Mouse (Mus musculus) ovary, postnatal 36 days (tissue): Measurements from ENCODE around the gene Chst2.
A peak's percentile ranks its signal among the peaks of the same experiment; 100 is the strongest.

Experiments used
- DNase-seq: peaks from one replicate; pipeline ENCODE4 v3.0.0; 2022; ENCODE audit warnings: low spot score, mixed read lengths

Chst2 gene

DNA sequence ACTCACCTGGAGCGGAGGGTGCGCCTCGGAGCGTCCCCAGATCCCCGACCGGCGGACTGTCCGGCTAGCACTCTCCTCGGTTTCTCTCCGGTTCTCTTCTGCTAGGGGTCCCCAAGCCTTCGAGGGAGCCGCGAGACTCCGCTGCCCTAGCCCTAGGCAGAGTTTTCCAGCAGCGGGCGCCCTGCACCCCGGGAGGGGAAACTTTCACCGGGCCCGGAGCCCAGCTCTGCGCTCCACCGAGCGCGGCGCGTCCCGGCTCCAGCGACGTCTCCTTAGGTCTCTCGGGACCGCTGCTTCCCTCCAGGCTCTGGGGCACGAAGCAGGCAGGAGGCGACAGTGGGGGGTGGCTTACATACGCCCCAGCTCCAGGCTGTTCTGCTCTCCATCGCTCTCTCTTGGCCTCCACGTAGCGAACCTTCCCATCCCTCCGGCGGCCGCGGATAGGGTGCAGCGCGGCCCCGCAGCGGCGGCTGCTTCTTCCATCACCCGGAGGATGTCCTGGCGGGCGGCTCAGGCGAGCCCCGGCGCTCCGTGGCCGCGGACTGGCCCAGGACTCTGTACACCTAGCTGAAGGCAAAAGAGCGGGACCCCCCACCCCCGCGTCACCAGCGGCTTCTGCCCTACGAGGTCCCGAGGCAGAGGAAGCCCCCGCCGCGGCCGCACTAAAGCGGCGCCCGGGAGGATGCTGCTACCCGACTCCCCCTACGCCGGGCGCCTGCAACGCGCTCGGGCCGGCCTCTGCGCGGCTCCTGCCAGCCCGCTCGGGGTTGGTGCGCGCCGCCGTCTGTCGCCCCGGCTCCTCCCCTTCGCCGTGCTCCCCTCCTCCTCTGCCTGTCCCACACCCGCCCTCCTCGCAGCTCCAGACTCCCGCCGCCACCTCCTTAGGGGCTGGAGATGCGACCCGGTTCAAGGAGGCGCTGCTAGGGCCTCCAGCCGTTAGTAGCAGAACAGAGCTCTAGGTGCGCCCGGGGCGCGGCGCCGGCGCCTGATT, at the start of gene Chst2:
Gene Chst2 (minus strand): TSS at position 152 of the 991 bp plus-strand sequence.
- peak; percentile 86 for DNase-seq

DNA sequence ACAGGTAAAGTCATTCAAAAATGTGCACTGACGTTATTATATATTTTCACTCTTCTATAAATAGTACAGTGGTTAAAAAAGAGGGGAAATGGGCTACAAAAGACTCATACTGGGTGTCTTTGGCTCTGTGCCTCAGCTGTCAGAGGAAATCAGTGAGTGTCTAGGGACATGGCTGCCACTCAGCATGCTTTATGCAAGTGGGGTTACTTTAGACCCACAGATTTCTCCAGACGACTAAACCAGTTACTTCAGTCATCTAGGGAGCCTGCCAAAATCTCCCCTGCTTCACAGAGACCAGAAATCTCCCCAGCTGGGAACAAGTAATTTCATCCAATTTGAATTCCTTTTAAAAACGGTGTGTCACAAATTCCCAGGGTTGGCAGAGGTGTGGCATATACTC, 45.4 kb upstream of the Chst2 start:
- no peak for DNase-seq

DNA sequence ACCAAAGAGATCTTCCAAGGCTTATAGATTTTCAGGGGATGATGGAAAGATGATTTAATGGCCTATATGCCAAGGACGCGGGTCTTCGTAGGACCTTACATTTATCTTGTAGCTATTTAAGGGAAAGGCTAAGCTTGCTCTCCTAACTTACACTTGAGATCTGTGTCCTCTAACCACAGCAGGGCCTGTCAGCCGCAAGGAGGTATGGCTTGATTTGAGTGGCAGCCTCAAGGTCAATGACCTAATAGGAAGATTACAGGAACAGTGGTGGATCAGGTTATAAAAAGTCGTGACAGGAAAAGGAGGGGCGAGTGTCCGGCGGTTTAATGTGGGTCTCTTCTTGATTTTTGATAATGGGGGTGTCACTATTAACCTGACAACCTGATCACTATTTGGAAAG, 44.1 kb upstream of the Chst2 start:
- DNase-seq, result no peak

DNA sequence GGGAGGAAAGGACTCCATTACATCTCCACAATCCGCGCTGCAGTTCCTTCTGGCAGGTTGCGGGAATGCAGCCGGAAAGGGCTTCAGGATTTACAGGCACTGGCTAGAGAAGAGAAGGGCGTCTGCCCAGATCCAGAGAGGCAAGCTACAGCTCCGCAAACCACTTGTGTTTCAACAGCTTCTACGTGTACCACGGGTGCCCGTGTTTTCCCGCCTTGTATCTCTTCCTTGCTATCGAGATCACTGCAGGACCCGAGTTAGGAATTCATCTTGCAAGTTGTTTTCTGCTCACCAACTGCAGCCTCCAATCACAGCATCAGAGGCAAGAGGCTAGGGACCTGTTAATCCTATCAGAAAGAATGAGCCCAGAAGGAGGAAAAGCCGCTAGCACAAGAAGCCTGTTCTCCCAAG, 35.8 kb upstream of the Chst2 start:
- DNase-seq, result peak; percentile 28

DNA sequence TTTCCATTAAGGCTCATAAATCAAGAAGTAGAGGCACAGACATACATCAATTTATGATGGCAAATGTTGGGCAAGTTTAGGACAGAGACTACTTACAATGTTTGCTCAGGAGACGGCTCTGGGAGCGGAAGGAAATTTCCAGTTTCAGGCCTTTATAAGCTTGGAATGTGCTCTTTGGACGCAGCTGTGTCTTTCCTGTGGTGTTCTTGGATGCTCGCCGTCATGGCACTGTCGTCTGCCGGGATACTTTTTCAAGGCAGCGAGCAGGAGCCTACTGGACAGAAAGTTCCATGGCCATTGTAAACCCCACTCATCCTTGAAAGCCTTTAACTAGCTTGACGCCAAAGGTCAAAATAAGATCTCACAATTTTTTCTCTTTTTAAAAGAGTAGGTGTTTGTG, 31.4 kb upstream of the Chst2 start:
- DNase-seq, result no peak

DNA sequence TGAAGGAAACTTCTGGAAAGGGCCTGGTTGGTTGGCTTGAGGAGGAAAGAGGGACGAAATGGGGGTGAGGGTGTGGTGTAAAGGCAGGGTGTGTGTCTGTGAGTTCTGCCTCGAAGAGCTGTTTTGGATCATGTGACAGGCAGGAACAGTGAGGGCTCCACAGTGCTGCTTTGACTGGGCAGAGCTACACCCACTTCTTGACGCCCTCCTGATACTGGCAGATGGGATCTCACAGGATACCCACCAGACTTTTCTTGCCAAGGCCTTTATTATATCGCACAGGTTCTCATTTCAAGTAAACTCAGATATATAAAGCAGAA, 29.7 kb upstream of the Chst2 start:
- no peak for DNase-seq

DNA sequence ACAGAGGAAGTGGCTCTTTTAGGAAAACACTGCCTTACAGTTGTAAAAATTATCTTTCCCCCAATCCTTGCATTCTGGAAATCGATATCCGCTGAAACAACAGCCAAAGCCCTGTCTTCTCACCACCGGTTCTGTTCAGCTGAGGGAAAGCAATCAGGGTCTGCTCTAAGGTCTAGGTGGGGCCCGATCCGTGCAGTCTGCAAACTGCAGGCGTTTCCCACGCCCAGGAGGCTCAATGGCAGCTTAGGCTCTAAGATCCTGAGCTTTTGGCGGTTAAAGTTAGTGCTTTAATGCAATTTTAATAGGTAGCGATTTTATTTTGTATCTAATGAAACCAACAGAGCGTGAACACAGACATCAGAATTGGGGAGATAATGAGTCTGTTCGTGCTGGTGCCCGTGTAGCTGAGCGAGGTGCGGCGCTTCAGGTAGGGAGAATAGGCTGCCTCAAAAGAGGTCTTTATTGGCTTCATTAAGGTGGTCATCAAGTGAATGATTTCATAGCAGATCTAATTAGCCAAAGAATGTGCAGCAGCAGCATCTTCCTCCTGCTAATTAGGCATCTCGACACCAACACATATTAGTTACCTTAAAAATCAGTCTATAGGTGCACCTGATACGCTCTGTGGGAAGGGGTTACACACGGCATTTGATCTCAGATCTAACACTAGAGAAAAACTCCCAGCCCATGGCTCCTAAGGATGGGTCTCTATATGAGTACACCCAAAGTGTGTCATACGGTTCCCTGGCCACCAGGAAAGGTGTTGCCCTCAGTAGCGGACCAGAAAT, 29.2 kb upstream of the Chst2 start:
- no peak for DNase-seq

DNA sequence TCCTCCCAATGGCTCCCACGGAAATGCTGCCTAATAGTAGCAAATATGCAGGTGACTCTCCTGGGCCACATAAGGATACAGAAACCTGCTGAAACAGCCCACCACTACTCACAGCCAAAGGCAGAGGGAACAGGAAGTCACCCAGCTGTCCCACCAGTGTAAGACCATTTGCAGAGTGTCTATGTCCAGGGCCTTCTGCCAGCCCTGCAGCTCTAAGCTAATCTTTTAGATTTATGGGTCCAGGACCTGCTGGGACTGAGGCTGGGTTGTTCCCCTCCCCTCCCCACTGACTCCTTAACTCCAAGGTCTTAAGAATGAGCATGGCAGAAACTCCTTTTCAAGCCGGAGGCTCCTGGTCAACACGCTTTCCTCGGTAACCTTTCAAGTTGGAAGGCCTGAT, 21.8 kb upstream of the Chst2 start:
- no peak for DNase-seq

DNA sequence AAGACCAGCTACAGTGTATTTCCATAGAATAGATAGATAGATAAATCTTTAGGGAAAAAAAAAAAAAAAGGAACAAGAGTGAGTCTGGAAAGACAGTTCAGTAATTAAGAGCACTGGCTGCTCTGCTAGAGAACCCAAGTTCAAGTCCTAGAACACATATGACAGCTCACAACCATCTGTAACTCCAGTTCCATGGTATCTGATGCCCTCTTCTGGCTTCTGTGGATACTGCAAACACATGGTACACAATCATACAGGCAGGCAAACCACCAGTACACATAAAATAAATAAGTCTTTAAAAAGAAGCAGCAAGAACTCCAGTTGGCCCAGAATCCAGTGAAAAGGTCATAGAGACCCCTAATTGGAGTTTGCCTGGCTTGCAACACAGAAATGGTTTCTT, 7.4 kb upstream of the Chst2 start:
- no peak for DNase-seq

DNA sequence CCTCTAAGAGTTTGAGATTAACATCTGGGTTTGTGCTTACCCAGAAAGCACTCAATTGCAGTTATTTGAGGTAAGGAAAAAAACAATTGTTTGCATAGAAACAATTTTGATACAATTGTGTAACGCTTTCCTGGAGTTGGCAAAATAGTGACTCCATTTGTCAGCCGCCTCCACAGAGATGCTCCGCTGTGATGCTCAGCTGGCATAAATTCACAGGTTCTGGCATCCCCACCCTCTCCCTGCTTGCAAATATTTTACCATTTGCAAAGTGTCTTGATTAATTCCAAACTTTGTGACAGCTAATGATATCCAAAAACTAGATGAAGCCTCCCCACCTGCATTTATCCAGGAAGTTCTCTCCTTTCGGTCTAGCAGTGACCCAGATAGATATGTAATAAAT, 5.5 kb upstream of the Chst2 start:
- DNase-seq, result no peak

DNA sequence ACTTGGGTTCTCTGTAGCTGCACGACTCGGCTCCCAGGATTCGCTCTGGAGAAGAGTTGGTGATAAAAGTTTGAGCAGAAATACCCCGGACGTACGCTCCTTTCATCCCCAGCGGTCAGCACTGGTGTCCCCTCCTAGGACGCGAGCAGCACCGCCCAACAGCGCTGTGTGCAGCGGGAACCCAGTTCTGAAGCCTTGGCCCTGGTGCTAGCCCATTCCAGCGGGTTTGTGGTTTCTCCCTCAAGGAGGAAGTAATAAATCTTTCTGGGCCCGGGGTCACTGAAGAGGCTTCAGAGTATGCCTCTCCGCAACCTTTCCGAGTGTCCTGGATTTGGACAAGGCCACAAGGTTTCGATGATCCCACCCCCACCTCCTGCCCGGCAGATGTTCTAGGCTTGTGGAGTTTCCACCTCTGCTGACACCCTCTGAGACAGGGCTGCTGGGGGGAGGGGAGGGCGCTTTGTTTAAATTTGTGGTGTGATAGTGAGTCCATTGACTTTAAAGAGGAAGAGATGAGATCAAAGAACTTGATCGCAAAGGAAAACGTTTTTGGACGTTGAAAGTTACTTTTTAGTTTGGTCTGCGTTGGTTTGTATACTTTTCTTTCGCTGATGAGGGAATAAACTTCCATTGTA, 1.2 kb upstream of the Chst2 start:
- peak; percentile 6 for DNase-seq

DNA sequence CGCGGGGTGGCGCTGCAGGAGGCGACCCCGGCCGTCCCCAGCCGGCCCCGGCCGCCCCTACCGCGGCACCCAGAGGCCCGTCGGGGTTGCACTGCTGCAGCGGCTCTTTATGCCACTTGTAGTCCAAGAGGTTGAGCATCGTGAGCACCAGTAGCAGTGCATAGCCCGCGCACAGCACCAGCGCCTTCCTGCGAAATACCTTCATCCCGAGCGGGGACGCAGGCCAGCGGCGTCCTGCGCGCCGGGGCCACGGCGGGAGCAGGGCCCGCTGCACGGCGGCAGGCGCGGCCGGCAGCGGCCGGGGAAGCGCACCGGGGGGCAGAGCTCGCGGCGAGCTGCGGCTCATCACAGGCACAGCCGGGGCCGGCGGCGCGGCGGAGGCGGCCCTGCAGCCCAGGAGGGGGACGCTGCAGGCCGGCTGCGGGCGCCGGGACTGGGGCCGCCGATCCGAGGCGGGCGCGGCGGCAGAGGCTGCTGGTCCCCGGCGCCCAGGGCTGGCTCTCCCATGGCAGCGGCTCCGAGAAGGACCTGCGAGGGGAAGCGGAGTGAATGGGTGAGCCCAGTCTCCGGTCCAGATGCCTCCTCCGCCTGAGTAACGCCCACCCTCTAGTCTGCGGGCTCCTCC, 464 bp downstream of the Chst2 start:
- DNase-seq, result peak; percentile 52

DNA sequence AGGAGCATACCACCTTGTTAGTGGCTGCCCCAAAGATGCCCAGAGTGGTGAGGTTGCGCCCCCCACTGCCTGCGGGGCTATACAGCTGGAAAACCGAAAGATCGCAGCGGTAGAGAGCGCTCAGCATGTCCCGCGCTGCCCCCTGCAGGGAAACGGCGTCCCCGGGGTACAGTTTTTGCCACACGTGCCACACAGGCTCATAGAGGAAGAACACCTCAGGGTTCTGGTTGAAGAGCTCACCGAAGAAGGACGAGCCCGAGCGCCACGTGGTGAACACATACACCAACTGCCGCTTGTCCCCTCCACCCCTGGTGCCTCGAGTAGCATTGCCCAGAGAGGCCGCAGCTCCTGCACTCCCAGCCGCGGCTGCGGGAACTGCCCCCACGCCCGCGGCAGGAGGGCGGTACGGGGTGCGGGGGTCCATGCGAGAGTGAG, 994 bp downstream of the Chst2 start:
- peak; percentile 76 for DNase-seq

DNA sequence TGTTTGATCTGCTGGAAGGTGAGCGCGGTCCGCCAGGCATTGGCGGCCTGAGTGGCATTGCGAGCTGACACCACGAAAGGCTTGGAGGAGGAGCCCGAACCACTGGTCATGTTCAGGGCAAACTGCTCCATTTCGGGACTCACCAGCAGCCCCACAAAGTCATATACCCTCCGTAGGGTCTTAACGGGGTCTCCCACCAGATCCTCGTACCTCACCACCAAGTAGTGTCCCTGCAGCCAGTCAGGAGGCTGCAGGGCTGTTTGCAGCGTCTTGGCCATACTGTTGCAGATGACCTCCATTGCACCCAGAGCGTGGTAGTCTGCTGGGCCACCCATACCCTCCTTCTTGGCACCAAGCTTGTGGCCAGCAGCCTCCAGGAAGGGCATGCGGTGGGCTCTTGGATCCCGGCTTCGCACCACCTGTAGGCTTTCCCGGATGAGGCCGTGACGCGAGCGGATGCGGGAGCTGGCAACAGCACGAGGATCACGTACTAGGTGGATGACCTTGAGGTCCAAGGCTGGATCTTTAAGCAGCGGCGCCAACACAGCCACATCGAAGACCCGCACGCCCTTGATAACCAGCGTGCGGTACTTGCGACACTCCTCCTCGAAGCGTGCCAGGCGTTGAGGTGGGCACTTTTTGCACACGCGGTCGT, 1.6 kb downstream of the Chst2 start:
- no peak for DNase-seq

DNA sequence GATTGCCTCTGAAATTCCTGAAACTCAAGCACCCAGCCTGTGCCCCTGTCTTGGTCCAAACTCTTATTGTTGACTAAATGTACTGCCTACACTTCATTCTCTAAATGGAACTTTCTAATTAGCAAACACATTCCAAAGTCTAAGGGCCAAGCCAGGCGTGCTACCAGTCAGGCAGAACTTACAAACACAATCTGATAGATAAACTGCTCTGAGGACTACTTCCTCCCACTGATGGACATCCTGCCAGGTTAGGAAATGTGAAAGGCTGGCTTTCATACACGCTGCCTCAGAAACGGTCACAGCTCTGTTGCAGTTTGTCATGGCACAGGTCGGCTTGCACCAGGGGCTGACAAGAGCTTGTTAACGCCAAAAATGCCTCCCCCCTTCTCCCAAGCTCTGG, 4.8 kb downstream of the Chst2 start:
- no peak for DNase-seq

DNA sequence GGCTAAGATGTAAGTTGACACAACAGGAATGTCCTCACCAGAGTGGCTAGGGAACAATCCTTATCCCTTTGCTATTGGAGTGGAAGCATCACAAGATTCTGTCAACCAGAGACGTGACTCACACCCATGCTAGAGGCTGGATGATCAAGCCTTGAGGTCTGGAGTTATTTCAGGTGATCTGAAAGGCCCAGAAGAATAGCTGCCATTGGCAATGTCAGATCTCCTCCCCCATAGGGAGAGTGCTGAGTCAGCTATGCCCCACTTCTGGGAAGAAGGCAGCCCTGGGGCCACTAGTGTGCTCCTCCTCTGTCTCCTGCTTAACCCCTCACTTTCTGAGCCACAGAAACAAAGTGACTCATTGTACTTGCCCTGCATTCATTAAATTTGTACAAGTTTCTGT, 14.5 kb downstream of the Chst2 start:
- no peak for DNase-seq

DNA sequence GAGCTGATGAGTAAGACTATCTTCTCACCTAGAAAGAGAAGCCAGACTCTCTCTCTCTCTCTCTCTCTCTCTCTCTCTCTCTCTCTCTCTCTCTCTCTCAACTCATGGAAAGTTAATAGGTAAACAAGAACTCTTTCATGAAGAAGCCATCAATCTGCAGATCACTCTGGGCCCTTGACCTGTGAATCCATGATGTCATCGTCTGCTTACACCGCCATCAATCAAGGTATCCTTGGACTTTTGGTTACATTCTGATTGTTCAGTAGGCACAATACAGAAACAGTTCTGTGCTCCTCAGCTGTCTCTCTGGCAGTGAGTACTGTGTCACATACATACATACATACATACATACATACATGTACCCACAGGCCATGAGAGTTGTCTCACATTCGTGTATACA, 16.6 kb downstream of the Chst2 start:
- no peak for DNase-seq

DNA sequence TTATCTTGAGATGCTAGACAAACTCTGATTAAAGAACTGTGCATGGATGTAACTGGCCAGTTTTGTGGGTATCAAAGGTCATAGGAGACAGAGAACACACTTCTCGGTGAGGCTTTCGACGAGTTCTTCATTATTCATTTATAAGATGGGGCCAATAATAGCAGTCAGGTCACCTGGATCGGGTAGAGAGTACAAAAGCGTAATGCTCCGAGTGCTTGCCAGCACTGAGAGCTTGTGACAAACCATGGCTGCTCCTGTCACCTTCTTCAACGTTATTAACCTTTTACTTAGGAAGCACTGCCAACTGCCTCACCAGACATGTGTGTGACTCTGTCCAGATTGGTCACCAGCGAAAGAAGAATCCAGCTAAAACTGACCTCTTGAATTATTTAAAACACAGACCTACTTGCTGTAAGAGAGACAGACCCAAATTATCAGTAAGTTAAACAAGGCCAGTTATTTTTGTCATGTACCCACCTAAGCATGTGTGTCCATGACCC, 18.6 kb downstream of the Chst2 start:
- no peak for DNase-seq

DNA sequence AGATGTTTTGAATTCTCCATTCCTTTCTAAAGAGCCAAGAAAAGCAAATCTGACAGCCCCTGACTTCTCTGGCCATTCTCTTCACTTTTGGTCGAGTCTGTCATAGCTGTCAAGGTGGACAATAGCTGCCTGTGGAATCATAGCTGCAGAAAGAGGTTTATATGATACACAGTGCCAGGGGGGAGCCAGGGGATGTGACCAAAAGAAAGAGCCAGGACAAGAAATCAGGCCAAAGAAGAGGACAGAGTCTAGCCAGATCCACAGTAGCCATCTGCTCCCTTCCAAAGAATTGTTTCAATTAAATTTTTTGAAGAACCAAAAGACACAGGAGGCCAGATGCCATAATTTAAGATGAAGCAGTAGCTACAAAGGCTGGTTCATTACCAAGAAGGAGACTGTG, 30.6 kb downstream of the Chst2 start:
- DNase-seq, result no peak

DNA sequence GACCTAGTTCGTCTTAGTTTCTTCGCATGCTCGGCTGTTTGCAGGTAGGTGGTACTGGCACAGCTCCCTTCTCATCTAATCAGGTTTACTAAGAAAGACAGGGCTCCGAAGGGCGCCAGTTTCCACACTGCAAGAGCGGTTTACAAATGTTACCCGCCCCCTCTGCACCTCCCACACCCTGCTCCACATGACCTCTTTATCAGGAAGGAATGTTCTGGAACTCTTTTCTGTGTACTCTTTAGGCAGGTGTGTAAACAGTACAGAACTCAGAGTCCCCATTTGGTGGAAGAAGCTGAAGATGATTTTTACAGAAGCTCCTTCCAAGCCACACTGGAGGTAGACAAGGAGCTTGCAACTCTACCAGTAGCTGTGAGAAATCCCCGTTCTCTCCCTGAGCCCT, 31.2 kb downstream of the Chst2 start:
- DNase-seq, result no peak

DNA sequence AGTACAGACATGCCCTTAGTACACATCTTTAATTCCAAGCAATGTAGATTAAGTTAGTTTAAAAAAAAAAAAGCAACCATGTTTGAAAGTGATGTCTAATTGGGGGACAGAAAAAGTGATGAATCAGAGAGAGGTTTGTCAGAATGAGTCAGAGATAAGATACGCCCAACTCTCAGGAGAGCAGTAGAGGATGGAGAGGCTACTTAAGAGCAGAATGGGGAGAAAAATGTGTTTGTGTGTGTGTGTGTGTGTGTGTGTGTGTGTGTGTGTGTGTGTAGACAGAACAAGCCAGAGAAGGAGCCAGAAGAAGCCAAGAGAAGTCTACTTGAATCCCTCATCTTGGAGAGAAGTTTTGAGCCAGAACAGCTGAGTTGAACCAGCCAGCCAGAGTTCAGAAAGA, 32.8 kb downstream of the Chst2 start:
- DNase-seq, result no peak

DNA sequence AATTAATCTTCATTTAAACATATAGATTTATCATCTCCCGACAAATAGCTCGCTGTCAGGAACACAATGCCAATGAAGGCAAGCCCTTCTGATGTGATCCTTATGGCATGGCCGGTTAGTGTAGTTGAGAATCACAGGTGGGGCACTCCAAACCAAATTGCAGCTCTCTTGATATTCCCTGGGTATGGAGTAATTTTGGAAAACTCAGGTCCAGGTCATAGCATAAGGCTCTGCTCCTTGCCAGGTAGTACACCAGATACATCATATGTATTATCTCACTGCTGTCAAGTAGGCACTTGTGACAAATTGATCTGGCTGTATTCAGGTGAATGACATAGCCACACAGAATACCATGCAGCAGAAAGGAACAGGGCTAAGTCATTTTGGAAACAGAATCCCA, 40.6 kb downstream of the Chst2 start:
- no peak for DNase-seq
